Mouse (Mus musculus) bone marrow macrophage, adult 2 months (primary cell): ENCODE measurements around the gene Gk2.

Experiments
- CTCF ChIP-seq: IDR thresholded peaks from 2 replicates; pipeline ENCODE4 v1.5.1; 2012; ENCODE audit warnings: low read depth, mild to moderate bottlenecking, low read length, moderate library complexity
- POLR2A ChIP-seq: IDR thresholded peaks from 2 replicates; pipeline ENCODE4 v1.6.1; 2012; ENCODE audit warnings: mild to moderate bottlenecking, low read depth, low read length, borderline replicate concordance

GRCm38 (mm10) chr5:97409234-97409704 is 47.6 kb downstream of the Gk2 start:
- no peak for TF ChIP-seq CTCF
- no peak for TF ChIP-seq POLR2A
